Mouse (Mus musculus): ENCODE measurements around the gene Otog.

- TF ChIP-seq CTCF (IDR thresholded peaks at IDR 0.05) (no peak), POLR2A (IDR thresholded peaks at IDR 0.05; ENCODE audit: insufficient read depth, low read depth, low read length) (no peak), EP300 (IDR thresholded peaks at IDR 0.05; ENCODE audit: insufficient read depth, low read depth, low read length) (no peak)
Observed at GRCm38 (mm10) chr7:46200021-46200420, 40.8 kb upstream of the Otog start.
